Mouse (Mus musculus) heart, adult 2 months (tissue): ENCODE measurements around the gene Entpd7.

Experiments
- CTCF ChIP-seq: fragments of 200-600 bp; IDR thresholded peaks from 2 replicates; pipeline ENCODE4 v1.8.1; 2022; ENCODE audit warnings: antibody characterized with exemption, mild to moderate bottlenecking, moderate library complexity
- POLR2A ChIP-seq: fragments of 200-500 bp; IDR thresholded peaks from 2 replicates; pipeline ENCODE4 v1.6.1; 2011; ENCODE audit warnings: mild to moderate bottlenecking, low read depth, low read length, control low read depth; ENCODE audit not compliant: insufficient read depth

DNA sequence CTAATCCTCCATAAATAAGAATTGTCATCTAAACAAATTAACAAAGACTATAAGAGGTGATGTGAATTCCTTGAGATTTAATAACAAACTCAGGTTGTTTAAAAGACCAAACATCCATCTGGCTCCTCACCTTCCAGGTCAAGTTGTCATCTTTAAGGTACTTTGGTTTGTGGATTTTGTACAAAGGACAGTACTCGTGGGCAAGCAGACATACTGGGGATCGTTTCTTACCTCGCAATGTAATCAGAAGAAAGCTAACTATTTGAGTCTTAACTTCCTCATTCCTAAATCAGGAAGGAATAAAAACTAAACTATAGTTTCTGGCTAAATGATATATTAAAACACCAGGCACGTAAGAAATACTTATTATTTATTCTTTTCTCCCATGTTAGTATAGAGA is 81.1 kb downstream of the Entpd7 start:
- TF ChIP-seq POLR2A (no peak), CTCF (no peak)
